Mouse (Mus musculus) liver, embryonic 11.5 days (tissue): Measurements from ENCODE around the gene Zfp263. TPM values are rescaled to one million over a fixed set of nuclear protein-coding genes. Genes with fewer than 3 reads are reported as not detected.

Experiments
- ATAC-seq: fragments of 200-750 bp; cut with Nextera tagmentation; replicated peaks from 2 replicates; pipeline ENCODE4 v1.8.0; 2017; ENCODE audit warnings: moderate number of reproducible peaks, mild to moderate bottlenecking, moderate TSS enrichment, moderate library complexity; ENCODE audit not compliant: low FRiP score
- DNase-seq: peaks from one replicate; pipeline ENCODE4 v3.0.0-alpha.2; 2017; ENCODE audit warnings: low spot score
- H3K27ac ChIP-seq: fragments of 300-500 bp; sonication (generic); 2 replicates; pipeline ENCODE4 v1.5.1; 2014; ENCODE audit warnings: mild to moderate bottlenecking, low read depth, low read length, control low read depth
- H3K27me3 ChIP-seq: fragments of 300-500 bp; sonication (generic); replicated peaks from 2 replicates; pipeline ENCODE4 v1.6.1; 2014; ENCODE audit warnings: low read length, mixed read lengths; ENCODE audit not compliant: control insufficient read depth, insufficient read depth
- H3K36me3 ChIP-seq: fragments of 300-500 bp; sonication (generic); 2 replicates; pipeline ENCODE4 v1.6.1; 2014; ENCODE audit warnings: mild to moderate bottlenecking, low read length, moderate library complexity, mixed read lengths; ENCODE audit not compliant: control insufficient read depth, insufficient read depth
- H3K4me1 ChIP-seq: fragments of 300-500 bp; sonication (generic); replicated peaks from 2 replicates; pipeline ENCODE4 v1.6.1; 2014; ENCODE audit warnings: low read length, mixed read lengths; ENCODE audit not compliant: control insufficient read depth, insufficient read depth
- H3K4me2 ChIP-seq: fragments of 300-500 bp; sonication (generic); 2 replicates; pipeline ENCODE4 v1.6.1; 2014; ENCODE audit warnings: mild to moderate bottlenecking, control low read depth, moderate library complexity
- H3K4me3 ChIP-seq: fragments of 300-500 bp; sonication (generic); 2 replicates; pipeline ENCODE4 v1.5.1; 2014; ENCODE audit warnings: low read depth, low read length, control low read depth
- H3K9ac ChIP-seq: fragments of 300-500 bp; sonication (generic); 2 replicates; pipeline ENCODE4 v1.6.1; 2014; ENCODE audit warnings: low read depth, low read length, control low read depth
- H3K9me3 ChIP-seq: fragments of 300-500 bp; sonication (generic); 2 replicates; pipeline ENCODE4 v1.6.1; 2016; ENCODE audit warnings: low read length, inconsistent platforms, mixed read lengths; ENCODE audit not compliant: control insufficient read depth
- polyA plus RNA-seq: library from polyadenylated mRNA; unstranded; fragments of >200 nt; fragmentation: Nextera tagmentation; extraction: Ambion mirVana; gene quantifications from 2 replicates; pipeline ENCODE4 v1.2.1, GENCODE M21; 2014

Zfp263 gene
- polyA plus RNA-seq, 1 experiment from 2014 or later: 33.1 TPM

GRCm38 (mm10) chr16:3781237-3781636 is 37.3 kb downstream of the Zfp263 start:
- no peaks in the 10 kb centered on the region for H3K4me1 ChIP-seq
- no peak overlapping the region for H3K4me2 ChIP-seq
- H3K9ac ChIP-seq: no peak overlapping the region
- no peak overlapping the region for H3K27ac ChIP-seq
- H3K36me3 ChIP-seq: no peaks in the 10 kb centered on the region
- ATAC-seq (no peak), DNase-seq (no peak)
- no peaks in the 10 kb centered on the region for H3K9me3 ChIP-seq
- H3K4me3 ChIP-seq: no peak overlapping the region
- H3K27me3 ChIP-seq: no peaks in the 10 kb centered on the region

GRCm38 (mm10) chr16:3788394-3788793 is 44.5 kb downstream of the Zfp263 start:
- Histone ChIP-seq H3K9ac (no peak overlapping the region), H3K27ac (no peak overlapping the region), H3K4me1 (no peaks in the 10 kb centered on the region), H3K9me3 (no peaks in the 10 kb centered on the region), H3K4me3 (no peak overlapping the region), H3K36me3 (no peaks in the 10 kb centered on the region), H3K4me2 (no peak overlapping the region), H3K27me3 (no peaks in the 10 kb centered on the region)
- no peak for DNase-seq
- ATAC-seq: no peak

Other genes starting within 250 kb of the Zfp263 start
- not detected in 2 replicates for gene Olfr161, start 153.1 kb upstream of the Zfp263 start, polyA plus RNA-seq
- 0.05 and 0.21 TPM in 2 replicates for gene Mefv, start 26.0 kb upstream of the Zfp263 start, polyA plus RNA-seq
- gene Olfr15, start 86.8 kb downstream of the Zfp263 start, polyA plus RNA-seq: not detected in 2 replicates
- 0.47 and 0.62 TPM in 2 replicates for gene Zfp174, start 103.2 kb downstream of the Zfp263 start, polyA plus RNA-seq
- 44.3 and 51.2 TPM in 2 replicates for gene Naa60, start 128.3 kb downstream of the Zfp263 start, polyA plus RNA-seq
- gene Zfp597, start 140.5 kb downstream of the Zfp263 start, polyA plus RNA-seq: 4.2 and 5.9 TPM in 2 replicates
- gene Gm20695, start 140.6 kb downstream of the Zfp263 start, polyA plus RNA-seq: 0.88 and 3.2 TPM in 2 replicates
- gene 1700037C18Rik, start 164.6 kb downstream of the Zfp263 start, polyA plus RNA-seq: 4.8 and 5.5 TPM in 2 replicates
- gene Cluap1, start 164.7 kb downstream of the Zfp263 start, polyA plus RNA-seq: 21.8 and 22.9 TPM in 2 replicates
- gene Nlrc3, start 232.5 kb downstream of the Zfp263 start, polyA plus RNA-seq: 0.94 and 1.1 TPM in 2 replicates